Mouse (Mus musculus): ENCODE measurements around the gene Wnt3a. TPM values are rescaled to one million over a fixed set of nuclear protein-coding genes. Genes with fewer than 3 reads are reported as not detected.

Gene Wnt3a
- polyA plus RNA-seq (2012; rRNA removed), result 0.09 and 0.10 TPM in 2 replicates

DNA sequence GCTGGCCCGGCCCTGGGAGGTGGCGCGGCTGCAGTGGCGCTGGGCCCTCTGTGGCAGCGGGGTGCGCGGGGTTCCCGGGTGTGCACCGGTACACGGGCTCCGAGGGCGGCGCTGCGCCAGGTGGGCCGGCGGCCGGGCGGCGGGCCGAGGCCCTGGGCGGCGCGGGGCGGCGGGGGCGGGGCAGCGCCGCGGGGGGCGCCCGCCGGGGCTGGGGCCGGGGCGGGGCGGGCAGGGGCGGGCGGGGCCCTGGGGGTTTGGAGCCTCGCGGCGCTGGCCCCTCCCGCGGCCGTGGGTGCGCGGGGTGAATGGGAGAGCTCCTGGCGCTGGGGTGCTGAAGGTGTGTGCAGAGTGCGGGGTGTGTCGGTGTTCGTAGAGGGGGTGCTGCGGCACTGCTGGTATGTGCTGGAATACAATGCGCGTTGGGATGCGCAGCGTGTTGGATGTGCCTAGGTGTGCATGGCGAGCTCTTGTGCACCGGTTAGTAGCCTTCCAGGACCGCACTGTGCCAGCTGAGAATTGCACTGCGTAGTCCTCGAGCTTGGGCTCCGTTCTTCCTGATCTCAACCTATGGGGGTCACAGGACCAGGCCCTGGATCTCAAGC lies at the start of gene Wnt3a:
Gene Wnt3a (minus strand): TSS at position 51 of the 602 bp plus-strand sequence.

GRCm38 (mm10) chr11:59306461-59307421 lies 16.2 kb upstream of the Wnt3a start, which contains the start of gene Wnt9a:
TSS of gene Wnt9a (plus strand) at chr11:59306928.

DNA sequence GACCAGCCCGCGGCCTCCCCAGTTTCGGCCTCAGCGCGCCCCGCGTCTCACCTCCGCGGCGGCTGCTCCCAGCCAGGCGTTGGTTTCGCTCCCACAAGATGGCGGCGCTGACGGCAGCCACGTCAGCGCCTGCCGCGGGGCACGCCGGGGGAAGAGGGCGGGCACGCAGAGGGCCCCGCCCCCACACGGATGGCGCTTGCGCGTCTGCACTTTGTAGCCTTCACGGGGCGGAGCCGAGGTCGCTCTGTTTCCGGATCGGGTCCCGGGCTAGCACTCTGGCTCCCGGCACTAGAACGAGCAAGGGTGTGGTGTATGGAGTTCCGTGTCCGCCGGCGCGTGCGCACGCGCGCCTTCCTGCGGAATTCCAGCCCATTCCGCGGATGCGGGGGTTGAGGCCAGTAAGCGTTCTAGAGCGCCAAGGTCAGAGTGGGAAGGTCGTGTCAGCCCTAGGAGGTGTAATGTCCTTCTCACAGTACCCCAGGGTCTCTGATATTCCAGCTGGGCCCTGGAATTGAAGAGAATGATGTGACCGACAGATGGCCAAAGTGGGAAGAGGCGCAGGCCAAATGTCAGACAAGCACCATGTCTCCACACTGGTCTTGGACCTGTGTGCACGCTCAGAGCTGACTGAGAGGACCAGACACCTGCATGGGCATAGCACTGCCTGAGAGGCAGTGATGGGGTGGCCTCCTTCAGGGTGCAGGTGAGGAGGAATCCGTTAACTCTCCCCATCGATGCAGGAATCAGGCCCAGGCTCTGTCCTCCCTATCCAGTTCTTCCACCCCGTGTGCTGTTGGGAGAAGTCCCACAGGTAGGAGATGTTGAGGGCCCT lies 62.2 kb downstream of the Wnt3a start, which contains the start of gene Arf1:
Gene Arf1 (minus strand): TSS at position 149 of the 832 bp plus-strand sequence.

DNA sequence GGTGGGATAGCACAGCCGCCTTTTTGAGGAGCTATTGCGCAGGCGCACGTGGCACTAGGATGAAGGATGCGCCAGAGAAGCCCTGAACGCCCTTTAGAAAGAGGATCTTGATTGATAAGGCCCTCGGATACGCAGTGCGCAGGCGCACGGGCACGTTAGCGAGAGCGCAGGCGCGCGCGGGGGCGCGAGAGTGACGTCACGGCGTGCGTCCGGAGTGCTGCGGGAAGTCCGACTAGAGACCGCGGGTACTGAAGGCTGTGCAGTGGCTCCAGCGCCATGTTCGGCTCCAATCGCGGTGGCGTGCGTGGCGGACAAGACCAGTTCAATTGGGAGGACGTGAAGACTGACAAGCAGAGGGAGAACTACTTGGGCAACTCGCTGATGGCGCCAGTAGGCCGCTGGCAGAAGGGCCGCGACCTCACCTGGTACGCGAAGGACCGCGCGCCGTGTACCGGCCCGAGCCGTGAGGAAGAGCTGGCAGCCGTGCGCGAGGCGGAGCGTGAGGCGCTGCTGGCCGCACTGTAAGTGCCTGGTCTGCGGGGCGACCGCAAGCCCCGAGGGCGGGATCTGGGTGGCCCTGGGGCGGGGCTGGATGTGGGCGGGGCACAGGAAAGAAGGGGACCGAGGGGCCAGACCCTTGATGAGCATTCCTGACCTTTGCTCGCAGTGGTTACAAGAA lies 82.3 kb downstream of the Wnt3a start, which contains the start of gene 2310033P09Rik:
Gene 2310033P09Rik (plus strand): TSS at position 169 of the 679 bp plus-strand sequence.

GRCm38 (mm10) chr11:59202081-59202995 lies 88.2 kb downstream of the Wnt3a start, which contains the start of gene Mrpl55:
TSS of gene Mrpl55 (plus strand) at chr11:59202486.

Other genes with a start within 250 kb of the Wnt3a start
- 2.4 and 3.9 TPM in 2 replicates for gene Obscn, start 154.3 kb downstream of the Wnt3a start, polyA plus RNA-seq (2012; rRNA removed)
- gene Iba57, start 127.0 kb downstream of the Wnt3a start, polyA plus RNA-seq (2012; rRNA removed), result 7.4 and 8.0 TPM in 2 replicates
- gene Gjc2, start 107.5 kb downstream of the Wnt3a start, polyA plus RNA-seq (2012; rRNA removed), result 1.2 and 1.3 TPM in 2 replicates
- gene Guk1, start 98.5 kb downstream of the Wnt3a start, polyA plus RNA-seq (2012; rRNA removed), result 226 and 237 TPM in 2 replicates
- 45.8 and 46.8 TPM in 2 replicates for gene Mrpl55, start 88.3 kb downstream of the Wnt3a start, polyA plus RNA-seq (2012; rRNA removed)
- gene 2310033P09Rik, start 82.4 kb downstream of the Wnt3a start, polyA plus RNA-seq (2012; rRNA removed), result 35.9 and 37.6 TPM in 2 replicates
- gene Arf1, start 62.5 kb downstream of the Wnt3a start, polyA plus RNA-seq (2012; rRNA removed), result 636 and 637 TPM in 2 replicates
- 2.7 and 3.3 TPM in 2 replicates for gene Wnt9a, start 16.2 kb upstream of the Wnt3a start, polyA plus RNA-seq (2012; rRNA removed)
- 0.22 and 0.28 TPM in 2 replicates for gene Prss38, start 84.9 kb upstream of the Wnt3a start, polyA plus RNA-seq (2012; rRNA removed)
- gene Jmjd4, start 159.3 kb upstream of the Wnt3a start, polyA plus RNA-seq (2012; rRNA removed), result 14.3 and 15.7 TPM in 2 replicates
- gene Snap47, start 160.4 kb upstream of the Wnt3a start, polyA plus RNA-seq (2012; rRNA removed), result 413 and 432 TPM in 2 replicates
- 8.2 and 8.3 TPM in 2 replicates for gene Zfp867, start 181.7 kb upstream of the Wnt3a start, polyA plus RNA-seq (2012; rRNA removed)
- gene Zkscan17, start 236.0 kb upstream of the Wnt3a start, polyA plus RNA-seq (2012; rRNA removed), result 10.1 and 10.9 TPM in 2 replicates